Mouse (Mus musculus) hindbrain, embryonic 13.5 days (tissue): ENCODE results near the gene Exoc2. TPM values are rescaled to one million over a fixed set of nuclear protein-coding genes. Genes with fewer than 3 reads are reported as not detected.

Experiments used
- ATAC-seq: fragments of 200-750 bp; cut with Nextera tagmentation; 2 replicates; pipeline ENCODE4 v1.8.0; 2017; ENCODE audit warnings: moderate TSS enrichment; ENCODE audit not compliant: low FRiP score
- H3K27ac ChIP-seq: fragments of 300-500 bp; sonication (generic); 2 replicates; pipeline ENCODE4 v1.5.1; 2015; ENCODE audit warnings: inconsistent platforms, mild to moderate bottlenecking, moderate library complexity
- H3K27me3 ChIP-seq: fragments of 300-500 bp; sonication (generic); 2 replicates; pipeline ENCODE4 v1.6.1; 2015; ENCODE audit warnings: mild to moderate bottlenecking, inconsistent platforms
- H3K36me3 ChIP-seq: fragments of 300-500 bp; sonication (generic); 2 replicates; pipeline ENCODE4 v1.6.1; 2015; ENCODE audit warnings: mild to moderate bottlenecking, inconsistent platforms
- H3K4me1 ChIP-seq: fragments of 300-500 bp; sonication (generic); replicated peaks from 2 replicates; pipeline ENCODE4 v1.6.1; 2015; ENCODE audit warnings: inconsistent platforms
- H3K4me2 ChIP-seq: fragments of 300-500 bp; sonication (generic); 2 replicates; pipeline ENCODE4 v1.6.1; 2015; ENCODE audit warnings: inconsistent platforms, mild to moderate bottlenecking, moderate library complexity
- H3K4me3 ChIP-seq: fragments of 300-500 bp; sonication (generic); 2 replicates; pipeline ENCODE4 v1.5.1; 2015; ENCODE audit warnings: mild to moderate bottlenecking, inconsistent platforms
- H3K9ac ChIP-seq: fragments of 300-500 bp; sonication (generic); 2 replicates; pipeline ENCODE4 v1.6.1; 2015; ENCODE audit warnings: mild to moderate bottlenecking, inconsistent platforms
- H3K9me3 ChIP-seq: fragments of 300-500 bp; sonication (generic); 2 replicates; pipeline ENCODE4 v1.6.1; 2016; ENCODE audit warnings: inconsistent platforms
- WGBS: fragments of 180-500 bp; shearing (Covaris S2); methylation state at CpG from one replicate; pipeline ENCODE4 v1.1.7; 2015; 5-methylcytosine and 5-hydroxymethylcytosine counted together
- polyA plus RNA-seq: library from polyadenylated mRNA; unstranded; fragments of >200 nt; fragmentation: Nextera tagmentation; extraction: Ambion mirVana; gene quantifications from 2 replicates; pipeline ENCODE4 v1.2.1, GENCODE M21; 2015

Exoc2 gene
- polyA plus RNA-seq, 1 experiment from 2014 or later, result 48.4 TPM

DNA sequence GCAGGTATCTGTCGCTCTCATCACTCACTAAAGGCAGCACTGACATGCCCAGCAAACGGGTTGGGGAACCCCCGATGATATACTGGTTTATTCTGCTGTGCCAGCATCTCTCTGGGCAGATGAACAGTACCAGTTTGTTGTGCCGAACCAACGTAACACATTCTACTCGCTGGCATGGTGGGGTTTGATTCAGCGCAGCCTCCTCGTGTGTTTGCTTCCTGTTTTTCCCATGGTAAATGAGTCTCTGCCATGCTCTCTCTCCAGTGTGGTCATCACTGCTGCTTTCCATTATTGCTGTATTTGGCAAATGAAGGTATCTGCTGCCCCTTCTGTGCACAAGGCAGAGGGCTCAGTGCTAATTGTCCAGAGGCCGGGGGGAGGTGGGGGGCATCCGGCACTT lies 15.8 kb upstream of the Exoc2 start:
- Histone ChIP-seq H3K4me1 (peaks cover 11% of the 10 kb centered on the region), H3K27me3 (peaks cover 32% of the 10 kb centered on the region), H3K4me2 (no peak overlapping the region), H3K9me3 (no peaks in the 10 kb centered on the region), H3K27ac (no peak overlapping the region), H3K36me3 (no peaks in the 10 kb centered on the region), H3K9ac (no peak overlapping the region), H3K4me3 (no peak overlapping the region)
- no peak for ATAC-seq
- 92% methylated on average over 10 of the region's 10 CpGs for WGBS

DNA sequence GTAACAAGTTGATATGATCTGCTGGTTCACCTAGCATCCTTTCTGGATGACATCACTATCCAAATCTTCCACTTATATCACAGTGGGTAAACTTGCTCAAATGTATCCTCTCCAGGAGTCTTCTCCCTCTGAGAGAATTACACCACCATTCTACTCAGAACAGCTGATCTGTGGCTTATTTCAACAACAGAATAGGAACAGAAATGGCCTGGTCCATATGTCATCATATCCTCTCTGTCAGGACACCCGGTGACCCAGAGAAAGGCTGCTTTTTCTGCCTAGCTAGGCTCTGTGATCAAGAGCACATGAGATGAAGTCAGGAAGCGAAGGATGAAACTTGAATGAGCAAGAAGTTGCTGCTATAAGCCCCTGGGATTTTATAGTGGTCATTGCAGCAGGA lies 13.8 kb upstream of the Exoc2 start:
- no peak overlapping the region for H3K4me3 ChIP-seq
- H3K4me2 ChIP-seq, result no peak overlapping the region
- peaks cover 33% of the 10 kb centered on the region for H3K27me3 ChIP-seq
- H3K9me3 ChIP-seq, result no peaks in the 10 kb centered on the region
- 80% methylated on average over 2 of the region's 2 CpGs for whole genome bisulfite sequencing
- no peaks in the 10 kb centered on the region for H3K36me3 ChIP-seq
- ATAC-seq, result no peak
- H3K9ac ChIP-seq, result no peak overlapping the region
- no peak overlapping the region for H3K27ac ChIP-seq
- peaks cover 11% of the 10 kb centered on the region for H3K4me1 ChIP-seq

DNA sequence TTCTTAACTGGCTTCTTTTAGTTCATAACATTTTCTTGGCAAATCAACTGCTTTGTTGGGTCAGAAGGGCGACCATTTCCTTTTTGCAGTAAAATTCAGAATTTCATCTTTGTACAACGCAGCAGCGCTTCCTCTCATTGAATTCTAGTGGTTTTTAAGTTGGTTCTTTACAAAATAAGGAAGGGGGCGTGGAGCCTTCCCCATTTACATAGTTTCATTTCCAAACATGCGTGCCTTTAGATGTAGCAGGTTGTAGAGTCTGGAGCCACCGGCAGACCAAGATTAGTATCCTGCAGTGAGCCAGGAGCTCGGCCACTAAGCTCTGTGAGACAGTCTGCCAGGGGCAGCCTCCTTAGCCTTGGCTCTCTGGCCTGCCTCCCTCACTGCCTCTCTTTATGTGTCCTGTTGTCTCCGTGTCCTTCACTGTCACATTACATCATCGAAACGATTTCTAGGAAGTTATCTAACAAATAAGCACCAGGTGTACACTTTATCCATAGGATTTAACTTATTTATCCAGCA lies 13.1 kb upstream of the Exoc2 start:
- H3K4me3 ChIP-seq, result no peak overlapping the region
- H3K27me3 ChIP-seq, result peaks cover 33% of the 10 kb centered on the region
- H3K36me3 ChIP-seq, result no peaks in the 10 kb centered on the region
- WGBS, result 79% methylated on average over 10 of the region's 10 CpGs
- H3K4me1 ChIP-seq, result peaks cover 11% of the 10 kb centered on the region
- H3K9ac ChIP-seq, result no peak overlapping the region
- no peaks in the 10 kb centered on the region for H3K9me3 ChIP-seq
- ATAC-seq, result no peak
- H3K4me2 ChIP-seq, result no peak overlapping the region
- no peak overlapping the region for H3K27ac ChIP-seq

DNA sequence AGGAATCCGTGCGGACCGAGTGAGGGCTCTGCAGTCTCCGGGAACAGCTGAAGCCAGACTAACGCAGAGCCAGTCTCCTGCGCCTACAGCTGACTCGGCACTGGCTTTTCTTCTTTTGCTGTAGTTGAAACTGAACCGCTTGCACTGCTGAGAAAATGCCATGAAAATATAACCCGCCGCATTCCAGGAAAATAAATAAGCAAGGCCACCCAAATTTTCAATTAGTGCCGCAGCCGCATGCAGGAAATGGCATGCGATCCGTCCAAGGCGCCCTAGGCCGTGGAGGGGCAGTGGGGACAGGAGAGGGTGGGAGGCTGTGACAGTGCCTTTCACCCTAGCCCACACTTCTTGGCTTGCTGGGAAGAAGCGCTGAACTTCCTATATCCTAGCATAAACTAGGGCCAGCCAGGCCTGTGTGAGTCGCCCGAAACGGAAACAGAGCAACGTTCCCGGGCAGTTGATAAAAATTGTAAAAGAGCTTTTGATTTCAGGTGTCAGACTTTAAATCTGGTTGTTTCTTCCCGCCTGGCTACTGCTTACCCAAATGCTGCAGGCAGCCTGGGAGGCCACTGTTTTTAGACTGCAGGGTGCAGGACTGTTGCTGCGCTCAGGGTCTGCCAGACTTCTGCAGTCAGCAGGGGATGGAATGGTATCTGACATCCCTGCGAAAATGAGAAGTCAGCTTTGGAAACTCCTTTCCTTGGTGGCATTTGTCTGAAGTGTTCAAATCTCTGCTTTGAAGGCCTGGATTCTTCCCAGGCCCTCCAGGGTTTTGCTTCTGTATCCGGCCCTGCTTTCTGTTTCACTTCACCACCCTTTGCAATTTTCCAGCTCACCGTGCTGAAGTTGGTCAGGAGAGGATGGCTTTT lies 11.9 kb upstream of the Exoc2 start:
- Histone ChIP-seq H3K36me3 (no peaks in the 10 kb centered on the region), H3K9ac (peak overlapping the region; percentile 61), H3K4me1 (peaks cover 11% of the 10 kb centered on the region), H3K4me2 (peak overlapping the region; percentile 55), H3K27me3 (peaks cover 33% of the 10 kb centered on the region), H3K9me3 (no peaks in the 10 kb centered on the region), H3K4me3 (peak overlapping the region; percentile 32), H3K27ac (peak overlapping the region; percentile 5)
- WGBS, result 19% methylated on average over 27 of the region's 27 CpGs
- peak; percentile 87 for ATAC-seq

DNA sequence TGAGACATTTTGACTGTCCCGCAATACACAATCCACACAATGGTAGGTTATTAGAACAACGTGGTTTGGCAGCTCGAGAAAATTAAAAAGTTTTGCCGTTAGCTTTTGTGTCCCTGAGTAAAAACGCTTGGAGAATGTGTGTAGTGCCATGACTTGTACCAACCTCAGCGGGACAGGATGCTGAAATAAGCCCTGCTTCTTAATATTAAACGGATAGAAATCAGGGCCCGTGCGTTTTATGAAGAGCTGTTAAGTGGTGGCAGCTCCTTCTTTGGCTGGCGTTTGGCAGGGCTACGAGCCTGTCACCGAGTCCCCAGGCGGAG lies 11.3 kb upstream of the Exoc2 start:
- no peaks in the 10 kb centered on the region for H3K36me3 ChIP-seq
- H3K4me2 ChIP-seq, result peak overlapping the region; percentile 55
- ATAC-seq, result peak; percentile 38; the same call in 1 of the 2 replicates
- 23% methylated on average over 13 of the region's 13 CpGs for WGBS
- H3K4me1 ChIP-seq, result peaks cover 11% of the 10 kb centered on the region
- peak overlapping the region; percentile 5 for H3K27ac ChIP-seq
- peak overlapping the region; percentile 32 for H3K4me3 ChIP-seq
- H3K27me3 ChIP-seq, result peaks cover 33% of the 10 kb centered on the region
- peak overlapping the region; percentile 61 for H3K9ac ChIP-seq
- no peaks in the 10 kb centered on the region for H3K9me3 ChIP-seq

DNA sequence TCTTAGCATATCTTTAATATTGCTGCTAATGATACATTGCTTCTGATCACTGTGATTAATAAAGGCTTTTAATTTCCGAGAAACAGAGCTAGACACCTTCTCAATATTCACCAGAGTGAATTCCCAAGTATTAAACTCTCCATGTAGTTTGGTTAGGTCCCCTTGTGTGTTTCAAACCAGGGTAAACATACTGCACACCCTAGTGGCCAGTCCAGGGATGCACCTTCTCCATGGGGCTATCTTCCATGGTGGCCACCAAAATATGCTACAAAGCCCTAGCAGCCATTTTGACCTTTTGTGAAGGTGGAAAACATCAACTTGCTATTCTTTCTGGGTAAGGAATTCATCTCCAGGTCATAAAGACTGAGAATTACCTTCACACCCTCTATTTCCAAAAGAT lies 7.8 kb upstream of the Exoc2 start:
- Histone ChIP-seq H3K27ac (no peak overlapping the region), H3K4me2 (no peak overlapping the region), H3K9ac (no peak overlapping the region), H3K4me3 (no peak overlapping the region), H3K36me3 (no peaks in the 10 kb centered on the region), H3K9me3 (no peaks in the 10 kb centered on the region), H3K4me1 (peaks cover 11% of the 10 kb centered on the region), H3K27me3 (peaks cover 16% of the 10 kb centered on the region)
- 70% methylated on average over 1 of the region's 1 CpGs for WGBS
- no peak for ATAC-seq

DNA sequence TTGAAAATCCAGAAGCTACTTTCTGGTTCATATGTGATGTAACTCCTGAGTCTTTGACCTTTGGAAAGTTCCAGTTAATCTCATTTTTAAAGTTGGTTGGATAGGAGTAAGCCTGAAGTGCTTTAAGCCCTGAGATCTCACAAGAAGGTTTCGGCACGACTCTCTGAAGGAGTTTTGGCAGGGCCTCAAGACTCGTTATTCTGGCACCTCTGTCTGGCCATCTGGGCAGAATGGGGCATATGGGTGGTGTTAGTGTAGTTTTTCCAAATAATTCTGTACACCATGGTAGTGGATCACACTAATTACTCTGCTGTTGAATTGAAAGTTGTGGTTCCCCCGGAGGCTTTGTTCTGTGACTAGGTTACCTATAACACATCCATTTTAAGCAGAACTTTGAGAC lies 4.3 kb upstream of the Exoc2 start:
- Histone ChIP-seq H3K4me3 (no peak overlapping the region), H3K27me3 (no peaks in the 10 kb centered on the region), H3K4me1 (peaks cover 5% of the 10 kb centered on the region), H3K36me3 (no peaks in the 10 kb centered on the region), H3K9ac (no peak overlapping the region), H3K4me2 (no peak overlapping the region), H3K9me3 (no peaks in the 10 kb centered on the region), H3K27ac (no peak overlapping the region)
- WGBS, result 82% methylated on average over 4 of the region's 4 CpGs
- no peak for ATAC-seq

DNA sequence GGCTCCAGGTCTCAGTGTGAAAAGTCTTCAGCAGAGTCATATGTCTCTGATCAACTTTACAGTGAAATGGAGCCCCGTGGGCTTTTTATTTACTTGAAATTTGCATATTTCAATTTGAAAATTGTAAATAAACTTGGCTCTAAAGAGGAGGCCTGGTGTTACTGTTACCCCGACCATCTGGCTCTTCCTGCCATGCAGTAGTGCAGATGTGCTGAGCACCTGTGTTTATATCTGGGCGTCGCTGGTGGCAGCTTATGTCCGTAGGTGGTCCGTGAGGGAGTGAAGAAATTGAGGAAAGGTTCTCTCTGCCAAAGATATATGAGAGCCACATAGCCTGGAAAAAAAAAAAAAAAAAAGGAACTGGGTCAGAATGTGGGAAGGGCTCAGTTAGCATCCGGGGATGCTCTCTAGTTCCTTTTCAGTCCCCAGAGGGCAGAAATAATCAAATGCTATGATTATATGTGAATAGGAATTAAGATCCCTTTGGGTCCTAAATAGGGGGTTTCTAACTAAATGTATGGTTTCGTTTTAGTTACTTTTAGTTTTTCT lies 2.7 kb upstream of the Exoc2 start:
- 58% methylated on average over 8 of the region's 8 CpGs for WGBS

DNA sequence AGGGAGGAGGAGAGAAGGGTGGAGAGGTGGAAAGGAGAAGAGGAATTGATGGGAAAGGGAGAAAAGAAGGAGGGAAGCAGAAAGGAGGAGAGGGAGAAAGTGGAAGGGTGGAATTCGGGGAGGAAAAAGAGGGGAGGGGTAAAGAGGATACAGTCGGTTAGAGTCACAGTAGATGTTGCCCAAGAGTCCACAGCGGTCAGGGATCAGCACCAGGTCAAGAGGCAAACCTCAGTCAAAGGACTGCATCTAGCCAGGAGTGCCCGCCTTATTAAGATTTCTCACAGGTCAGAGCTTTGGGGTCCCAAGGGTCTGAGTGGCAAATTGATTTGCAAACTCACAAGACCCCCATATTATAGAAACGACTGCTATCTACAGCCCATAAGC lies 346 bp upstream of the Exoc2 start:
- peak overlapping the region; percentile 63 for H3K4me2 ChIP-seq
- no peaks in the 10 kb centered on the region for H3K36me3 ChIP-seq
- WGBS, result 25% methylated on average over 5 of the region's 5 CpGs
- no peaks in the 10 kb centered on the region for H3K27me3 ChIP-seq
- peak; percentile 78 for ATAC-seq
- peak overlapping the region; percentile 89 for H3K9ac ChIP-seq
- no peak overlapping the region for H3K27ac ChIP-seq
- H3K9me3 ChIP-seq, result no peaks in the 10 kb centered on the region
- H3K4me1 ChIP-seq, result peaks cover 22% of the 10 kb centered on the region
- peak overlapping the region; percentile 90 for H3K4me3 ChIP-seq

More for the DNA sequence above, 2.7 kb upstream of the Exoc2 start:
- H3K9me3 ChIP-seq, result no peaks in the 10 kb centered on the region
- no peaks in the 10 kb centered on the region for H3K36me3 ChIP-seq
- no peak overlapping the region for H3K9ac ChIP-seq
- no peaks in the 10 kb centered on the region for H3K27me3 ChIP-seq
- no peak for ATAC-seq
- no peak overlapping the region for H3K4me2 ChIP-seq
- H3K4me1 ChIP-seq, result peaks cover 14% of the 10 kb centered on the region
- no peak overlapping the region for H3K27ac ChIP-seq
- H3K4me3 ChIP-seq, result no peak overlapping the region

DNA sequence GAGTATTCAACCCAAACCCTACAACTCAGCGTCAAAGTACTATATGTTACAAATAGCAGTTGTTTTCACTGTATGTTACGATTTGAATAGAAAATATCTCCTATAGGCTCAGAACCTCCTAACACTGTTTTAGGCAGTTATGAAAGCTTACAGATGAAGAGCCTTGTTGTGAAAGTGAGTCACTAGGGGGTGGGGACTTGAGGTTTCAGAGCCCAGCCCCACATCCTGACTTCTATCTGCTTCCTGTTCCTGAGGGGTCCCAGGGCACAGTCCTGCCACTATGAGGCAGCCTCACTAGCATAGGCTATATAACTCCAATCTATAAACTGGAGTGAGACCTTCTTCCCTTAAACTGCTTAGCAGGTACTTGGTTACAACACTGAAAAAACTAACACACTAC lies 1.8 kb downstream of the Exoc2 start:
- Histone ChIP-seq H3K4me2 (no peak overlapping the region), H3K9me3 (no peaks in the 10 kb centered on the region), H3K4me3 (no peak overlapping the region), H3K9ac (no peak overlapping the region), H3K36me3 (no peaks in the 10 kb centered on the region), H3K27me3 (no peaks in the 10 kb centered on the region), H3K4me1 (peaks cover 25% of the 10 kb centered on the region), H3K27ac (no peak overlapping the region)
- ATAC-seq, result no peak
- WGBS, result 97% methylated on average over 2 of the region's 2 CpGs

DNA sequence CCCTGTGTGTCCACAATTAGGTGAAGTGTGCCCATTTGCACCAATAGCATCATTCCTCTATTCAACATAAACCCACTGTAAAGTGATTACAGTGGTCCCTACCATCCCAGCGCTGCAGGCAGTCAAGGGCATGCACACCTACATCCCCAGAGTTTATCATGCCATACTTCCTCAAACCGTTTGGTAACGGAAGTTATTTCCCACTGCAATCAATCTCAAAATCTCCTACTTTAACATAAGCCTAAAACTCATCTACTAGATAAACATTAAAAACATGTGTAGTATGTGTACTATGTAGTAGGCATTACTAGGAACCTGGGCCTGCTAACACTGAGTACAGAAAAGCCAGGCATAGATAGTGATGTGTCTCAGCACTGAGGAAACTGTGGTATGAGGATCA lies 2.8 kb downstream of the Exoc2 start:
- no peak for ATAC-seq
- Histone ChIP-seq H3K4me2 (no peak overlapping the region), H3K27me3 (no peaks in the 10 kb centered on the region), H3K4me3 (no peak overlapping the region), H3K9ac (no peak overlapping the region), H3K4me1 (peaks cover 32% of the 10 kb centered on the region), H3K36me3 (no peaks in the 10 kb centered on the region), H3K9me3 (no peaks in the 10 kb centered on the region), H3K27ac (no peak overlapping the region)
- WGBS, result 94% methylated on average over 3 of the region's 3 CpGs

DNA sequence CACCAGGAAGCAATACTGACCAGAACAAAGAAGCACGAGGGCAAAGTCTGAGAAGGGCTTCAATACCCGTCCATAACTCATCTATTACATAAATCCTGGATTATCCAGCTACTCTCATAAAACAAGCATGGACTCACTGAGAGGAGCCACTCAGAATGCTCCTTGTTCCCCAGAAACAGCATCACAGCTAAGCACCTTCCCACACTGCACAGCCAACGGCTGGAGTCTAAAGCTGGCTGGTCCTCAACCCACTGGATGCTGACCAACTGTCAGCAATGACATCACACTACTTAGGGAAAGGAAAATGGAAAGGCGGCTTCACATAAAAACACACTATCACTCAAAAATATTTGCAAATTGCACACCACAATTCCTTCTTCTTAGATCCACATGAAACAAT lies 5.6 kb downstream of the Exoc2 start:
- no peak overlapping the region for H3K4me3 ChIP-seq
- H3K27ac ChIP-seq, result no peak overlapping the region

DNA sequence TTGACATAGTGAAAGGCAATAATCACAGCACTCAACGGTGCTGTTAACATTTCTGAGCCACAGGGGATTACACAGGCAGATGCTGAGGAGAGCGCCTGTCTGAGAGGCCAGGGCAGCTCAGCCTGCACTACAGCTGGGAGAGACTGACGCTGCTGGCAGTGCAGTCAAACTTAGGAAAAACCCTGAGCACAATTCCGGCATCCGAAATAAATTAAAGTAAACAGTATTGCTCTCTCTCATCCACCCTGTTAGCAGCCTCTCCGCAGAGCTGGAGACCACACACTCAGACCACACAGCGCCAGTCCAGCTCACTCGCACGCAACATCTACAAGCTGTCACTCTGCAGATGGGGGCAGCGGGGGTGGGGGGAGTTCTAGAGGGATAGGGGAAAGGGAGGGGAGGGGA lies 7.4 kb downstream of the Exoc2 start:
- 7% methylated on average over 10 of the region's 10 CpGs for WGBS
- Histone ChIP-seq H3K4me1 (peaks cover 18% of the 10 kb centered on the region), H3K4me3 (peak overlapping the region; percentile 16; the same call in 1 of the 2 replicates)

More for the DNA sequence above, 5.6 kb downstream of the Exoc2 start:
- no peak overlapping the region for H3K4me2 ChIP-seq
- no peak overlapping the region for H3K9ac ChIP-seq
- H3K9me3 ChIP-seq, result no peaks in the 10 kb centered on the region
- H3K4me1 ChIP-seq, result peaks cover 28% of the 10 kb centered on the region
- H3K36me3 ChIP-seq, result no peaks in the 10 kb centered on the region
- WGBS, result 77% methylated on average over 4 of the region's 4 CpGs
- no peaks in the 10 kb centered on the region for H3K27me3 ChIP-seq
- no peak for ATAC-seq

More for the DNA sequence above, 7.4 kb downstream of the Exoc2 start:
- Histone ChIP-seq H3K27me3 (no peaks in the 10 kb centered on the region), H3K4me2 (peak overlapping the region; percentile 42), H3K9me3 (no peaks in the 10 kb centered on the region), H3K9ac (peak overlapping the region; percentile 55; the same call in 1 of the 2 replicates), H3K27ac (peak overlapping the region; percentile 18), H3K36me3 (no peaks in the 10 kb centered on the region)
- peak; percentile 71 for ATAC-seq
